Mouse (Mus musculus): ENCODE data around the gene Tent5b. TPM values are rescaled to one million over a fixed set of nuclear protein-coding genes. Genes with fewer than 3 reads are reported as not detected.

Gene Tent5b
- polyA plus RNA-seq, 1 experiment from 2014 or later, result 0.30 TPM

GRCm38 (mm10) chr4:133473833-133474232 is 6.1 kb upstream of the Tent5b start:
- Histone ChIP-seq H3K9me3 (no peaks in the 10 kb centered on the region), H3K4me3 (no peak overlapping the region), H3K4me1 (replicated peaks) (peaks cover 3% of the 10 kb centered on the region; the same call in 1 of the 2 replicates), H3K27ac (no peak overlapping the region), H3K27me3 (peaks cover 35% of the 10 kb centered on the region), H3K9ac (no peak overlapping the region), H3K4me2 (no peak overlapping the region), H3K36me3 (no peaks in the 10 kb centered on the region)
- no peak for ATAC-seq (ENCODE audit: low FRiP score)
- 74% methylated on average over 2 of the region's 2 CpGs for WGBS

DNA sequence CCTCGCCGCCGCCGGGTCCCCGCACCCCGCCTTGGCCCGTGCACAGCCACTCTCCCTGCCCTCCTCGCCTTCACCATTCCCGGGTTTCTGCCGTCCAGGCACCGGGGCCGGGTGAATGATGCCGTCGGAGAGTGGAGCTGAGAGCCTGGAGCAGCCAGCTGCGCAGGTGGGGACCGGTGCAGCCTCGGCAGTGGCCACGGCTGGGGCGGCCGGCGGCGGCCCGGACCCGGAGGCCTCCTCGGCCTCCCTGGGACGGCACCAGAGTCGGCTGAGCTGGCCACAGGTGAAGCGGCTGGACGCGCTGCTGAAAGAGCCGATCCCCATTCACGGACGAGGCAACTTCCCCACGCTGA is 229 bp downstream of the Tent5b start:
- H3K27me3 ChIP-seq, result peaks cover 70% of the 10 kb centered on the region
- H3K27ac ChIP-seq, result no peak overlapping the region
- peak overlapping the region; percentile 66 for H3K9ac ChIP-seq

GRCm38 (mm10) chr4:133480754-133481153 is 822 bp downstream of the Tent5b start:
- H3K4me1 ChIP-seq (replicated peaks), result peaks cover 20% of the 10 kb centered on the region
- H3K9ac ChIP-seq, result no peak overlapping the region
- peak overlapping the region; percentile 54 for H3K4me2 ChIP-seq
- no peak overlapping the region for H3K27ac ChIP-seq
- H3K4me3 ChIP-seq, result peak overlapping the region; percentile 43
- no peaks in the 10 kb centered on the region for H3K9me3 ChIP-seq
- H3K36me3 ChIP-seq, result no peaks in the 10 kb centered on the region
- 56% methylated on average over 6 of the region's 6 CpGs for WGBS
- no peak for ATAC-seq (ENCODE audit: low FRiP score)
- peaks cover 70% of the 10 kb centered on the region for H3K27me3 ChIP-seq

More for the DNA sequence above, 229 bp downstream of the Tent5b start:
- 3% methylated on average over 34 of the region's 34 CpGs for WGBS
- H3K4me2 ChIP-seq, result peak overlapping the region; percentile 54
- no peaks in the 10 kb centered on the region for H3K9me3 ChIP-seq
- H3K36me3 ChIP-seq, result no peaks in the 10 kb centered on the region
- no peak for ATAC-seq (ENCODE audit: low FRiP score)
- H3K4me3 ChIP-seq, result peak overlapping the region; percentile 43
- H3K4me1 ChIP-seq (replicated peaks), result peaks cover 20% of the 10 kb centered on the region

- whole genome bisulfite sequencing, result 41% methylated on average over 4 of the region's 4 CpGs
These were observed 1.6 kb downstream of the Tent5b start for GRCm38 (mm10) chr4:133481488-133481887.

GRCm38 (mm10) chr4:133482479-133482878 is 2.5 kb downstream of the Tent5b start:
- Histone ChIP-seq H3K27me3 (peaks cover 68% of the 10 kb centered on the region), H3K9me3 (no peaks in the 10 kb centered on the region), H3K4me1 (replicated peaks) (peaks cover 20% of the 10 kb centered on the region), H3K4me2 (no peak overlapping the region), H3K9ac (no peak overlapping the region), H3K4me3 (no peak overlapping the region), H3K27ac (no peak overlapping the region), H3K36me3 (no peaks in the 10 kb centered on the region)
- ATAC-seq (ENCODE audit: low FRiP score), result no peak
- WGBS, result 71% methylated on average over 3 of the region's 3 CpGs

More at GRCm38 (mm10) chr4:133481488-133481887, 1.6 kb downstream of the Tent5b start:
- H3K27ac ChIP-seq, result no peak overlapping the region
- no peak overlapping the region for H3K4me3 ChIP-seq
- H3K4me1 ChIP-seq (replicated peaks), result peaks cover 20% of the 10 kb centered on the region
- ATAC-seq (ENCODE audit: low FRiP score), result no peak
- no peak overlapping the region for H3K9ac ChIP-seq
- H3K9me3 ChIP-seq, result no peaks in the 10 kb centered on the region
- H3K4me2 ChIP-seq, result no peak overlapping the region
- no peaks in the 10 kb centered on the region for H3K36me3 ChIP-seq
- H3K27me3 ChIP-seq, result peaks cover 74% of the 10 kb centered on the region

- Histone ChIP-seq H3K4me3 (no peak overlapping the region), H3K36me3 (no peaks in the 10 kb centered on the region), H3K9me3 (no peaks in the 10 kb centered on the region), H3K4me2 (peak overlapping the region; percentile 25), H3K27ac (no peak overlapping the region), H3K9ac (peak overlapping the region; percentile 56; the same call in 1 of the 2 replicates), H3K4me1 (replicated peaks) (peaks cover 22% of the 10 kb centered on the region), H3K27me3 (peaks cover 54% of the 10 kb centered on the region)
- no peak for ATAC-seq (ENCODE audit: low FRiP score)
- WGBS, result 13% methylated on average over 22 of the region's 22 CpGs
These were observed 4.5 kb downstream of the Tent5b start for GRCm38 (mm10) chr4:133484266-133485025.

- WGBS, result 84% methylated on average over 28 of the region's 28 CpGs
- H3K9me3 ChIP-seq, result no peaks in the 10 kb centered on the region
- no peak overlapping the region for H3K27ac ChIP-seq
- peaks cover 16% of the 10 kb centered on the region for H3K4me1 ChIP-seq (replicated peaks)
- H3K4me3 ChIP-seq, result no peak overlapping the region
- ATAC-seq (ENCODE audit: low FRiP score), result no peak
- no peaks in the 10 kb centered on the region for H3K36me3 ChIP-seq
- peaks cover 44% of the 10 kb centered on the region for H3K27me3 ChIP-seq
- H3K9ac ChIP-seq, result no peak overlapping the region
- no peak overlapping the region for H3K4me2 ChIP-seq
These were observed 5.9 kb downstream of the Tent5b start for GRCm38 (mm10) chr4:133485691-133486425.

GRCm38 (mm10) chr4:133486673-133487357 is 6.9 kb downstream of the Tent5b start:
- 93% methylated on average over 26 of the region's 26 CpGs for WGBS
- no peak for ATAC-seq (ENCODE audit: low FRiP score)
- Histone ChIP-seq H3K4me3 (no peak overlapping the region), H3K36me3 (no peaks in the 10 kb centered on the region), H3K4me2 (no peak overlapping the region), H3K27ac (no peak overlapping the region), H3K9me3 (no peaks in the 10 kb centered on the region), H3K9ac (no peak overlapping the region), H3K4me1 (replicated peaks) (peaks cover 16% of the 10 kb centered on the region), H3K27me3 (peaks cover 35% of the 10 kb centered on the region)

- Histone ChIP-seq H3K4me3 (no peak overlapping the region), H3K9ac (no peak overlapping the region), H3K36me3 (no peaks in the 10 kb centered on the region), H3K9me3 (no peaks in the 10 kb centered on the region), H3K4me1 (replicated peaks) (peaks cover 15% of the 10 kb centered on the region), H3K4me2 (no peak overlapping the region), H3K27ac (no peak overlapping the region), H3K27me3 (peaks cover 25% of the 10 kb centered on the region)
- 89% methylated on average over 20 of the region's 20 CpGs for whole genome bisulfite sequencing
- ATAC-seq (ENCODE audit: low FRiP score), result no peak
These were observed 8.9 kb downstream of the Tent5b start for GRCm38 (mm10) chr4:133488619-133489392.

GRCm38 (mm10) chr4:133489489-133490245 is 9.7 kb downstream of the Tent5b start:
- Histone ChIP-seq H3K4me2 (no peak overlapping the region), H3K36me3 (no peaks in the 10 kb centered on the region), H3K27me3 (peaks cover 25% of the 10 kb centered on the region), H3K9ac (no peak overlapping the region), H3K9me3 (no peaks in the 10 kb centered on the region), H3K27ac (no peak overlapping the region), H3K4me1 (replicated peaks) (peaks cover 12% of the 10 kb centered on the region), H3K4me3 (no peak overlapping the region)
- no peak for ATAC-seq (ENCODE audit: low FRiP score)
- 69% methylated on average over 4 of the region's 4 CpGs for WGBS

DNA sequence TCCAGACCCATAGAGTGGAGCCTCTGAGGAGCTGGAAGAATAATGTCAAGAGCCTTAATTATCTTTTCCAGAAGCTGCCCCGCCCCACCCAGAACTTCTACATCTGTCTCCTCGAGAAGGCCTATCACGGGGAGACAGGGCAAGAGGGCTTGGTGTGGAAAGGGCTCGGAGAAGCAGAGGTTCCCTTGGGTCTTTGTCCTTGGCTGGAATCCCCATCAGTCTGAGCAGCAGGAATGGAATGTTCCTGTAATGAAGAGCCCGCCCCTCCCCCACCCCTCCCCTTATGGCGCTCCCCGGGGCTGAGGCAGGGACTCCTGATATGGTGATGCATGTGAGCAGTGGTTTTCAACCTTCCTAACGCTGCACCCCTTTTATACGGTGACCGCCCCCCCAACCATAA is 11.9 kb downstream of the Tent5b start:
- Histone ChIP-seq H3K27ac (no peak overlapping the region), H3K4me1 (replicated peaks) (peaks cover 15% of the 10 kb centered on the region), H3K9me3 (no peaks in the 10 kb centered on the region), H3K27me3 (peaks cover 35% of the 10 kb centered on the region), H3K4me3 (no peak overlapping the region), H3K36me3 (no peaks in the 10 kb centered on the region), H3K9ac (no peak overlapping the region), H3K4me2 (no peak overlapping the region)
- no peak for ATAC-seq (ENCODE audit: low FRiP score)
- WGBS, result 49% methylated on average over 10 of the region's 10 CpGs
